Mouse (Mus musculus) midbrain, embryonic 13.5 days (tissue): ENCODE results near the gene Haghl. TPM values are rescaled to one million over a fixed set of nuclear protein-coding genes. Genes with fewer than 3 reads are reported as not detected.
"Not testable (repeated sequence)": the region's sequence is repeated elsewhere in the genome, so short reads cannot be mapped to it uniquely, and the experiment has no call there.

Experiments
- ATAC-seq: fragments of 200-750 bp; cut with Nextera tagmentation; 2 replicates; pipeline ENCODE4 v1.8.0; 2017; ENCODE audit warnings: mild to moderate bottlenecking, moderate TSS enrichment, moderate library complexity
- H3K27ac ChIP-seq: fragments of 300-500 bp; sonication (generic); 2 replicates; pipeline ENCODE4 v1.5.1; 2015; ENCODE audit warnings: inconsistent platforms, mild to moderate bottlenecking, moderate library complexity
- H3K27me3 ChIP-seq: fragments of 300-500 bp; sonication (generic); 2 replicates; pipeline ENCODE4 v1.6.1; 2015; ENCODE audit warnings: mild to moderate bottlenecking, inconsistent platforms
- H3K36me3 ChIP-seq: fragments of 300-500 bp; sonication (generic); 2 replicates; pipeline ENCODE4 v1.6.1; 2015; ENCODE audit warnings: mild to moderate bottlenecking, inconsistent platforms
- H3K4me1 ChIP-seq: fragments of 300-500 bp; sonication (generic); replicated peaks from 2 replicates; pipeline ENCODE4 v1.6.1; 2015; ENCODE audit warnings: inconsistent platforms
- H3K4me2 ChIP-seq: fragments of 300-500 bp; sonication (generic); replicated peaks from 2 replicates; pipeline ENCODE4 v1.6.1; 2015; ENCODE audit warnings: moderate library complexity, mild to moderate bottlenecking, inconsistent platforms
- H3K4me3 ChIP-seq: fragments of 300-500 bp; sonication (generic); replicated peaks from 2 replicates; pipeline ENCODE4 v1.5.1; 2015; ENCODE audit warnings: mild to moderate bottlenecking, inconsistent platforms
- H3K9ac ChIP-seq: fragments of 300-500 bp; sonication (generic); replicated peaks from 2 replicates; pipeline ENCODE4 v1.6.1; 2015; ENCODE audit warnings: mild to moderate bottlenecking, inconsistent platforms
- H3K9me3 ChIP-seq: fragments of 300-500 bp; sonication (generic); 2 replicates; pipeline ENCODE4 v1.6.1; 2016; ENCODE audit warnings: mild to moderate bottlenecking, inconsistent platforms
- WGBS: fragments of 180-500 bp; shearing (Covaris S2); methylation state at CpG from one replicate; pipeline ENCODE4 v1.1.7; 2015; 5-methylcytosine and 5-hydroxymethylcytosine counted together
- polyA plus RNA-seq: library from polyadenylated mRNA; unstranded; fragments of >200 nt; fragmentation: Nextera tagmentation; extraction: Ambion mirVana; gene quantifications from 2 replicates; pipeline ENCODE4 v1.2.1, GENCODE M21; 2015

Gene Haghl
- polyA plus RNA-seq, 1 experiment from 2014 or later: 137 TPM

DNA sequence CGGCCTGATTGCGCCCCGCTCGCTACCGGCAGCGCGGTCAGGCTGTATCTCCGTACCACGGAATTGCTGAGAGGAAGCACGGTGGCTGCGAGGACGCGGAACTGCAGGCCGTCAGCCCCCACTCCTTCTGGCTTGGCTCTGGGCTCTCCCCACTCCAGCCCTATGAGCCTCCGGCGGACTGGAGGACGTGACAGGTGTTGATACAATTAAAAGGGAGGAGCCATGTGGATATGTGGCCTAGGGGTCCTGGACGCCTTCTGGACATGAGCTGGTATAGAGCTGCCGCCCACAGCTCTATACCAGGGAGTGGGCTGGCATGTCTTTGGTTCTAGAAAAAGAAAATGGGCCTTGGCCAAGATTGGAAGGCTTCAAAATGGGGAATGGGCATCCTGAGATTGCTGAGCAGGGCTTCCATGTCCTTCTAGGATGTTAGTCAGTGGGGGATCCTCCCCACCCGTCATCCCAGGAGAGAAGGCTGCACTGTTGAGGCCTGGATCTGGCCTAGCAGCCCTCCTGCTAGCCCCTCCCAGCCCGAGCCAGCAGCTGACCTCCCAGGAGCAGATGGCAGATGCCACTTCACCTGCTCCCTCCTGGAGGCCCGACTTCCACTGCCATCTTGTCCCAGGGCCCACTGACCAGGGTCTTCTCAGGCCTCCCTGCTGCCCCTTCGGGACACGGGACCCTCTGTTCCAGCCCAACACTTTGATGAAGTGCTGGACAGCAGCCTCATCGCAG, 24.3 kb upstream of the Haghl start:
- H3K36me3 ChIP-seq: no peaks in the 10 kb centered on the region
- peak overlapping the region; percentile 88 for H3K4me2 ChIP-seq
- no peaks in the 10 kb centered on the region for H3K9me3 ChIP-seq
- H3K4me3 ChIP-seq: peak overlapping the region; percentile 88
- peak overlapping the region; percentile 96 for H3K9ac ChIP-seq
- H3K4me1 ChIP-seq: peaks cover 52% of the 10 kb centered on the region
- 5% methylated on average over 25 of the region's 25 CpGs for WGBS
- peak; percentile 74 for ATAC-seq
- H3K27me3 ChIP-seq: peaks cover 6% of the 10 kb centered on the region; the same call in 1 of the 2 replicates
- H3K27ac ChIP-seq: peak overlapping the region; percentile 99

DNA sequence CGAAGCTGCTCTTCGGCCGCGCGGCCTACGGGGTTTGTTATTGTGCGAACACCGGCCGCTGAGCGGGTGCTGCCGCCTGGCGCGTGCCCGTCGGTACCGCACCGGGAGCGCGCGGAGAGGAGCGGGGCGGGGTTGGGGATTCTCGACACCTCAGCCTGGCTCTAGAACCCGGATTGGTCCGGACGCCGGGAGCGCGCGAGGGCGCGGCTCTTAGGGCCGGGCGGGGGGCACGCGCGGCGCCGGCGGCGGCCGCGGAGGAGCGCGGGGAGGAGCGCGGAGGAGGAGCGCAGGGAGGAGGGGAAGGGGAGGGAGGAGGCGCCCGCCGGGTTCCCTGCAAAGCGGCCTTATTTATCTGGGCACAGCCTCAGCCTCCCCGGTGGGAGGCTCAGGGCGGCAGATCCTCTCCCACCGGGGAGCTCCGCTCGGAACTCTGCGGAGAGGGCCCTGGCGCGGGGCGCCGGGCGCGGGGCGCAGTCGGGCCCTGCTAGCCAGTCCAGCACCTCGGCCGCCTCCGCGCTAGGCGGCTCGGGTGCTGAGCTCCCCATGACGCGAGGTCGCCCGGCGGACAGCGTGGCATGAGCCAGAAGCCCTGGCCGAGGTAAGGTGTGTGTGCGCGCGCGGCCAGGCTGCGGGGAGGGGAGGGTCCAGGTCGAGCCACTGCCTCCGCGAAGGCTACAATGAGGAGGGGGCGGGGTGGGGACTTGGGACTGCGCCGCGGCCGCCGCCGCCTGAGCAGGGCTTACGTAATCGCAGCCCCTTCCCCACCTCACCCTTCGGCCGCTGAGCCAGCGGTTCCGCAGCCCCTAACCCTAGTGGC, 23.5 kb upstream of the Haghl start, which contains the start of gene Fbxl16:
Fbxl16 (plus strand) TSS at position 297 of the 817 bp plus-strand sequence.
- WGBS: under 1% methylated on average over 76 of the region's 100 CpGs
- H3K4me2 ChIP-seq: peak within 1 kb of the TSS; percentile 88
- H3K9me3 ChIP-seq: no peaks in the 10 kb centered on the region
- peak within 1 kb of the TSS; percentile 99 for H3K27ac ChIP-seq
- peaks cover 51% of the 10 kb centered on the region for H3K4me1 ChIP-seq
- peaks cover 6% of the 10 kb centered on the region; the same call in 1 of the 2 replicates for H3K27me3 ChIP-seq
- peak; percentile 77 for ATAC-seq
- H3K9ac ChIP-seq: peak within 1 kb of the TSS; percentile 96
- no peaks in the 10 kb centered on the region for H3K36me3 ChIP-seq
- H3K4me3 ChIP-seq: peak within 1 kb of the TSS; percentile 88

DNA sequence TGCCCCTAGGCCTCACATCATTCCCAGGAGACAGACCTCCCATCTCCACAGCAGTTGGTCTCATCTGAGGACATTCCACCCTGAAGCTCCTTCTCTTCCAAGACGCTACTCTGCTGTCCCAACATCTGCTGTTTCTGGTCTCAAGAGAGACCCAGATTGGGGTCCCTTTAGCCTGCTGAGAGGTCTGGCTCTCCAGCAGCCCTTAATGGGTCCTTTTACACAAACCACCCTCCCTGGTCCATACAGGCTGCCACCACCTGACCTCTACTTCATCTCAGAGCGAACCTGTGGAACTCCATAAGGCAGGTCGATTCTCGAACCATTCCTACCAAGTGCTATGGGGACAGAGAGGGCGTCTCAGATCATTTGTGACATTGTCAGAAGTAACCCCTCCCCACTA, 22.6 kb upstream of the Haghl start:
- Histone ChIP-seq H3K36me3 (no peaks in the 10 kb centered on the region), H3K4me2 (peak overlapping the region; percentile 88), H3K4me1 (peaks cover 52% of the 10 kb centered on the region), H3K4me3 (peak overlapping the region; percentile 88), H3K27ac (peak overlapping the region; percentile 99), H3K9ac (peak overlapping the region; percentile 96), H3K27me3 (peaks cover 6% of the 10 kb centered on the region; the same call in 1 of the 2 replicates), H3K9me3 (no peaks in the 10 kb centered on the region)
- WGBS: 32% methylated on average over 5 of the region's 5 CpGs
- ATAC-seq: no peak

DNA sequence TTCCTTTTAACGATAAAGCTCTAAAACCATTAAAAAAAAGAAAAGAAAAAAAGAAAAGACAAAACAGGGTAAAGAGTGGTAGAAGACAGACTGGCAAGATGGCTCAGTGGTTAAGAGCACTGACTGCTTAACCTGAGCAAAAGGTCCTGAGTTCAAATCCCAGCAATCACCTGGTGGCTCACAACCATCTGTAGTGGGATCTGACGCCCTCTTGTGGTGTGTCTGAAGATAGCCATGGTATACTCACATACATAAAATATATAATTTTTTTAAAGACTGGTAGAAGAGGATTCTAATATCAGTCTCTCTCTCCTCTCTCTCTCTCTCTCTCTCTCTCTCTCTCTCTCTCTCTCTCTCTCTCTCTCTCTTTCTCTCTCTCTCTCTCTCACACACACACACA, 22.0 kb upstream of the Haghl start:
- not testable (repeated sequence) for H3K4me2 ChIP-seq, H3K4me3 ChIP-seq, H3K36me3 ChIP-seq, H3K27ac ChIP-seq, H3K9me3 ChIP-seq, H3K9ac ChIP-seq, H3K27me3 ChIP-seq, ATAC-seq
- 55% methylated on average over 2 of the region's 2 CpGs for WGBS
- peaks cover 52% of the 10 kb centered on the region for H3K4me1 ChIP-seq

DNA sequence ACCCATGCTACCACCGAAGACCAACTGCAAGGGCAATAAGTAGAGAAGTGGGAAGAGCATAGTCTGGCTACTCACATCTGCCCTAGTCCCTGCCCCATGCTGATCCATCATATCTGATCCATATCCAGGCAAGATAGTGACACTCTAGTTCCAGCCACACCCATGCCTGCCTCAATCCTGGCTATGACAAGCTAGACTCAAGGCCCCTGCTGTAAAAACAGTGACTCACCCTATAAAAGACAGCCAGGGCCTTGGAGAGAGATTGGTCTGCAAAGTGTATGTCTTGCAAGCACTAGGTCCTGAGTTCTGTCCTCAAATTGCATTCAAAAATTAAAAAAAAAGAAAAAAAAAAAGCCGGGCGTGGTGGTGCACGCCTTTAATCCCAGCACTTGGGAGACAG, 21.0 kb upstream of the Haghl start:
- no peak overlapping the region for H3K27ac ChIP-seq
- H3K4me2 ChIP-seq: no peak overlapping the region
- H3K9ac ChIP-seq: no peak overlapping the region
- ATAC-seq: no peak
- no peaks in the 10 kb centered on the region for H3K36me3 ChIP-seq
- no peak overlapping the region for H3K4me3 ChIP-seq
- H3K4me1 ChIP-seq: peaks cover 52% of the 10 kb centered on the region
- no peaks in the 10 kb centered on the region for H3K9me3 ChIP-seq
- no peaks in the 10 kb centered on the region for H3K27me3 ChIP-seq
- WGBS: 95% methylated on average over 4 of the region's 4 CpGs

DNA sequence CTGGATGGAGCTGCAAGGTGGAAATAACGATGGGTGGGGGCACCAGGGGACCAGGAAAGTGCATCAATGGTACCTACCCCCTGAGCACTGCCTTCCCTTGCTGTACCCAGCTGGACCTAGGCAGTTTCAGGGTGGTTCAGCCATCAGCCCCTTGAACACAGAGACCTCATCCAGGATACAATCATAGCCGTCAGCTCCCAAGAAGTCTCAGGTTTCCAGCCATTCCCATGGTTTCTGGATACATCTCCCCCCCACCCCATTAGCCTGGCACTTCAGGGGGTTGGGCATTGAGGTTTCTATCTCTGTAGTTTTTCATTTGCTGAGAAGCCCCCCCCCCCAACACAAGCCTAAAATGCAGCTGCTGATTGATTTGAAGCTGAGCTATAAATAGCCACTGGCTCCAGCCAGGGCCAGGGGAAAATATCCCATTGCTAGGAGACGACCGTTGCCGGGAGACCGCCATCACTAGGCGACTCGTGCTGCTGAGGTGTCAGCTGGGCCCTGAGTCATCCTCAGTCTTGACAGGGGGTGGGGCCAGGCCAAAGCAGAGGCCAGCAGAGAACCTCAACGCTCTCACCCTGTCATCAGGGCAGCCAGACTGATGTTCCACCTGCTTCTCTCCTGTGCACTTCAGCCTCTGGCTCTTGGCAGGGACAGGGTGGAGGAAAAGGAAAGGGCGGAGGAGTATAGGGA, 17.5 kb upstream of the Haghl start:
- no peaks in the 10 kb centered on the region for H3K9me3 ChIP-seq
- H3K27me3 ChIP-seq: no peaks in the 10 kb centered on the region
- H3K9ac ChIP-seq: peak overlapping the region; percentile 51
- WGBS: 6% methylated on average over 10 of the region's 10 CpGs
- peaks cover 32% of the 10 kb centered on the region for H3K4me1 ChIP-seq
- H3K4me2 ChIP-seq: peak overlapping the region; percentile 52
- peak overlapping the region; percentile 95 for H3K27ac ChIP-seq
- H3K36me3 ChIP-seq: no peaks in the 10 kb centered on the region
- peak overlapping the region; percentile 12; the same call in 1 of the 2 replicates for H3K4me3 ChIP-seq
- ATAC-seq: peak; percentile 95

DNA sequence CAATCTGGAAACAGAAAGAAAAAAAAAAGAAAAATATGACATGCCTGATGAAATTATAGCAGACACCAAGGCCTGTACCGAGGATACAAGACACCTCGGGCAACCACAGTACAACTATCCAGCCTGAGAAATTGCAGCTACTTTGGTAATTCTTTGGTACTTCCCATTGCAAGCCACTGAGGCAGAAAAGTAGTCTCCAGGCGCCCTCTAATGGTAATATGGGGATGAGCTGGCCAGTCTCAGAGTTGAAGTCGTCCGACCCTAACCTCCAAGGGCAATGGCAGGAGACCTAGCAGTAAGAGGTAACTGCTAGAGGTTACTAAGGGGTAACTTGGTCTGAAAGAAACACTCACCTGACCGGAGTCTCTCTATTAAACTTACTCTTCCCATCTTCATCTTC, 15.6 kb upstream of the Haghl start:
- Histone ChIP-seq H3K4me3 (no peak overlapping the region), H3K36me3 (no peaks in the 10 kb centered on the region), H3K4me1 (peaks cover 42% of the 10 kb centered on the region), H3K9ac (no peak overlapping the region), H3K27me3 (no peaks in the 10 kb centered on the region), H3K9me3 (no peaks in the 10 kb centered on the region), H3K4me2 (no peak overlapping the region), H3K27ac (no peak overlapping the region)
- 10% methylated on average over 6 of the region's 6 CpGs for WGBS
- ATAC-seq: no peak

DNA sequence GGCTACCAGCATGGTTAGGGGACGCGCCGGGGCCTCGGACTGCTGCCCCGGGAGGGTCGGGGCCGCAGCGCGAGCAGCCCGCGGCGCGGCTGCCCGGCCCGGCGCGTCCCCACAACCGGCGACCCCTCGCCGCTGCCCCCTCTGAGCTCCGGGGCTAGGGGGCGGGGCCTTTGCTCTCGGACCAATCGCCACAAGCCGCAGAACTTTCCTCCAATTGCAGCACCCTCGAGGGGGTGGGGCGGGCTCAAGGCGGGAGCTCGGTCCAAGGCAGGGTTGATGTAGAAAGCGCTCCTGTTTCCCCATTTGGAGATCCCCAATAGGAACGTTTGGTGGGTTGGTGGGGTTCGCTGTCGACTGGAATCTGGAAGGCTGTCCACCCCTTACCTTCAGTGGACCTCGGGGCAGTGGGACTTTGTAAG, 11.5 kb upstream of the Haghl start, which contains the start of gene Metrn:
Metrn (minus strand) TSS at position 186 of the 419 bp plus-strand sequence.
- peak; percentile 57 for ATAC-seq
- WGBS: under 1% methylated on average over 35 of the region's 35 CpGs
- Histone ChIP-seq H3K27ac (peak within 1 kb of the TSS; percentile 60; the same call in 1 of the 2 replicates), H3K27me3 (no peaks in the 10 kb centered on the region), H3K9ac (peak within 1 kb of the TSS; percentile 71), H3K4me1 (peaks cover 55% of the 10 kb centered on the region), H3K4me3 (peak within 1 kb of the TSS; percentile 64), H3K9me3 (no peaks in the 10 kb centered on the region), H3K36me3 (no peaks in the 10 kb centered on the region), H3K4me2 (peak within 1 kb of the TSS; percentile 82)

DNA sequence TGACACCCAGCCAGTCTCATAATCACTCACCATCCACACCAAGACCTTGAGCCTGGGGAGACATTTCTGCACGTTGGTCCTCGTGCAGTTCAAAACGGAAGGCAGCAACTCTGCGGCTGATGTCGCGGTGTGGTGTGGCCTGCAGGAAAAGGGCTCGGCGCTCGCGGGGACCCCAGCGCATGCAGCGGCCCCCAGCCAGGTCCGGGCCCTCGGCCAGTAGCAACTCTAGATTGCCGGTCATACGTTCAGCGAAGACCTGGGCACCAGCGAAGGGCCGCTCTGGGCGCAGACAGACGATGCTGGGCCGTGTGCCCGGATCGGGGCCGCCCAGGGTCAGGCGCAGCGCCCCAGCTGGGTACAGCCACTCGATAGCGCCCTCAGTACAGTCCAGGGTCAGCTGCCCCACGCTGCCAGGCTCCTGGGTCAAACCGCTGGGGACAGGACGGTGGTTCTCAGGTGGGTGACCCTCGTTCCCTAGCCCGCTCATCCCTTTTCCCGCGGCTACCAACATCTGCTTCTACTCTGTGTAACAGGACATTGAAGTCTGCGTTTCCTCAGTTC, 10.8 kb upstream of the Haghl start:
- Histone ChIP-seq H3K27ac (peak overlapping the region; percentile 60; the same call in 1 of the 2 replicates), H3K9ac (peak overlapping the region; percentile 71), H3K4me2 (peak overlapping the region; percentile 82), H3K27me3 (no peaks in the 10 kb centered on the region), H3K4me1 (peaks cover 53% of the 10 kb centered on the region), H3K9me3 (no peaks in the 10 kb centered on the region), H3K36me3 (no peaks in the 10 kb centered on the region), H3K4me3 (peak overlapping the region; percentile 64)
- ATAC-seq: no peak
- WGBS: under 1% methylated on average over 36 of the region's 37 CpGs

DNA sequence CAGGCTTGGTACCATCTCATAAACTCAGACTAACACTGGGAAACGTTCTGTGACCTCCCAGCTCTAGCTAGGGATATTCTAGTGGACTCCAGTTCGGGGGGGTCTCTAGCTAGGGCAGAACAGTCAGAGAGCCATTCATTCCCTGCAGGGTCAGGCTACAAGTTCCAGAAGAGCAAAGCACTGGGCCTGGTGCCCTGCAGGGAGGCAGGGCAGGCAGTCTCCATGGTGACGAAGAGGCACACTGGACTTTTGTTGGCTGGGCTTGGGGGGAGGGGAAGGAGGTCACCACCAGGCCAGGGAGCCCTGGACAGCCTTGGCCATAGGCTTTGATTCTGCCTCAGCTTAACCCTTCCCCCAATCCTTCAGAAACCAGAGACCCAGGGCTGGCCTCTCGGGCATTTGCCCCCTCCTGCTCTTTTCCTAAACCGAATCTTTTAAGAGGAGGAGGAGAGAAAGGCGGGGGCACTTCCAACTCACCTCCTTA, 10.2 kb upstream of the Haghl start, which contains the start of gene AC134908.4:
AC134908.4 (minus strand) TSS at position 51 of the 484 bp plus-strand sequence.
- H3K4me3 ChIP-seq: peak within 1 kb of the TSS; percentile 64
- peak within 1 kb of the TSS; percentile 82 for H3K4me2 ChIP-seq
- H3K9ac ChIP-seq: peak within 1 kb of the TSS; percentile 71
- 0% methylated on average over 6 of the region's 6 CpGs for WGBS
- ATAC-seq: no peak
- H3K9me3 ChIP-seq: no peaks in the 10 kb centered on the region
- H3K4me1 ChIP-seq: peaks cover 57% of the 10 kb centered on the region
- no peaks in the 10 kb centered on the region for H3K27me3 ChIP-seq
- peak within 1 kb of the TSS; percentile 91 for H3K27ac ChIP-seq
- H3K36me3 ChIP-seq: no peaks in the 10 kb centered on the region

DNA sequence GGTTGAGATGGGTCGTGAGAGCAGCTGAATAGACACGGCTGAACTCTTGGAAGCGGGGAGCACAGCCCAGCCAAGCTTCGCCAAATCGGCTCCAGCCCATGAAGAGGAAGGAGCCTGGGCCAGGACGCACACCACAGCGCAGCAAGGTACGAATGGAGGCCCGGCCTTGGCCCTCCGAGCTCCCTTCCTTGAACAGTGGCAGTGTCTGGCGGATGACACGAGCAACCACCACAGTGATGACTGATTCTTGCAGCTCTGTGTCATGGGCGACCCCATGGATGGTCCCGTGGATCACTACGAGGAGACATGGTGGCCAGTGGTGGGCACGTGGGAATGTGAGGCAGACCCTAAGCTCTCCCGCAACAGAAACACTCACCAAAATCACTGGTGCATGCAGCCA, 9.5 kb upstream of the Haghl start:
- ATAC-seq: no peak
- no peaks in the 10 kb centered on the region for H3K36me3 ChIP-seq
- H3K4me2 ChIP-seq: peak overlapping the region; percentile 82
- WGBS: 39% methylated on average over 17 of the region's 17 CpGs
- H3K9me3 ChIP-seq: no peaks in the 10 kb centered on the region
- peak overlapping the region; percentile 71 for H3K9ac ChIP-seq
- H3K4me3 ChIP-seq: peak overlapping the region; percentile 64
- peaks cover 61% of the 10 kb centered on the region for H3K4me1 ChIP-seq
- H3K27me3 ChIP-seq: no peaks in the 10 kb centered on the region
- H3K27ac ChIP-seq: peak overlapping the region; percentile 91
